Mouse (Mus musculus): Measurements from ENCODE around the gene Rbpms2. TPM values are rescaled to one million over a fixed set of nuclear protein-coding genes. Genes with fewer than 3 reads are reported as not detected.

The Rbpms2 gene
- polyA plus RNA-seq, 1 experiment from 2014 or later, result 12.6 TPM

GRCm38 (mm10) chr9:65700504-65700903 is 71.1 kb downstream of the Rbpms2 start:
- no peaks in the 10 kb centered on the region for H3K4me1 ChIP-seq (replicated peaks)
- H3K9me3 ChIP-seq (replicated peaks), result no peaks in the 10 kb centered on the region
- WGBS (ENCODE audit: insufficient replicate concordance), result 48% methylated on average over 6 of the region's 6 CpGs
- ATAC-seq (ENCODE audit: low read depth) (no peak), DNase-seq (no peak)
- H3K27me3 ChIP-seq, result no peaks in the 10 kb centered on the region
- H3K9ac ChIP-seq, result no peak overlapping the region
- no peak overlapping the region for H3K4me2 ChIP-seq
- H3K4me3 ChIP-seq (replicated peaks), result no peak overlapping the region
- no peak overlapping the region for H3K27ac ChIP-seq
- H3K36me3 ChIP-seq, result peaks cover 70% of the 10 kb centered on the region

- H3K36me3 ChIP-seq, result peaks cover 54% of the 10 kb centered on the region
- H3K27me3 ChIP-seq, result no peaks in the 10 kb centered on the region
- H3K4me1 ChIP-seq (replicated peaks), result no peaks in the 10 kb centered on the region
- DNase-seq (no peak), ATAC-seq (ENCODE audit: low read depth) (no peak)
- no peak overlapping the region for H3K27ac ChIP-seq
- no peak overlapping the region for H3K4me2 ChIP-seq
- no peak overlapping the region for H3K9ac ChIP-seq
- H3K4me3 ChIP-seq (replicated peaks), result no peak overlapping the region
- H3K9me3 ChIP-seq (replicated peaks), result no peaks in the 10 kb centered on the region
- WGBS (ENCODE audit: insufficient replicate concordance), result 87% methylated on average over 9 of the region's 9 CpGs
Observed at GRCm38 (mm10) chr9:65702286-65702685, 72.8 kb downstream of the Rbpms2 start.

DNA sequence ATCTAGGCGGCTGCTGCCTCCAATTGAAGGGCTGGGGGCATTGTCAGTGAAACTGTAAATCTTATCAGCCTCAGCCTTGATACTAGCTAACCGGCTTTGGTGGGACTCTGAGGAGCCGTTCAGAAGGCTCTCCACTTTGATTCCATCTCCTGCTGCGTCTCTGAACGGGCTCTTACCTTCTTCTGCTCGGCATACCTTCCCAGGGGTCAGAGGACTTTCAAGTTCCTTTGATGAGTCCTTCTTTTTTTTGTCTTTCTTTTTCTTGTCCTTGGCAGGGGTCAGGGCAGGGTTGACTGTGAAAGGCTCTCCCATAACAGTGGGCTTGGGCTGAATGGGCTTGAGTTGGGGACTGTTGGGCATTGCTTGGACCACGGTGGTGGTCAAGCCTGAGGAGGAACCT is 73.8 kb downstream of the Rbpms2 start:
- Histone ChIP-seq H3K27me3 (no peaks in the 10 kb centered on the region), H3K36me3 (peaks cover 47% of the 10 kb centered on the region), H3K4me1 (replicated peaks) (no peaks in the 10 kb centered on the region), H3K9me3 (replicated peaks) (no peaks in the 10 kb centered on the region), H3K4me2 (no peak overlapping the region), H3K9ac (no peak overlapping the region), H3K4me3 (replicated peaks) (no peak overlapping the region), H3K27ac (no peak overlapping the region)
- WGBS (ENCODE audit: insufficient replicate concordance), result 73% methylated on average over 7 of the region's 7 CpGs
- ATAC-seq (ENCODE audit: low read depth) (no peak), DNase-seq (no peak)

GRCm38 (mm10) chr9:65703926-65704595 is 74.6 kb downstream of the Rbpms2 start:
- DNase-seq, result no peak
- Histone ChIP-seq H3K27me3 (no peaks in the 10 kb centered on the region), H3K36me3 (peaks cover 47% of the 10 kb centered on the region), H3K4me1 (replicated peaks) (no peaks in the 10 kb centered on the region), H3K4me2 (no peak overlapping the region), H3K27ac (no peak overlapping the region), H3K9ac (no peak overlapping the region), H3K4me3 (replicated peaks) (no peak overlapping the region), H3K9me3 (replicated peaks) (no peaks in the 10 kb centered on the region)
- WGBS (ENCODE audit: insufficient replicate concordance), result 89% methylated on average over 24 of the region's 24 CpGs
- no peak for ATAC-seq (ENCODE audit: low read depth)

Other genes with a start within 250 kb of the Rbpms2 start
- 0.03 and 0.16 TPM in 2 replicates for gene Kbtbd13, start 238.0 kb upstream of the Rbpms2 start, polyA plus RNA-seq (2015; fragmentation: Nextera tagmentation; extraction: Ambion mirVana)
- 0.12 and 0.22 TPM in 2 replicates for gene Rasl12, start 231.1 kb upstream of the Rbpms2 start, polyA plus RNA-seq (2015; fragmentation: Nextera tagmentation; extraction: Ambion mirVana)
- not detected in 2 replicates for gene Slc51b, start 206.7 kb upstream of the Rbpms2 start, polyA plus RNA-seq (2015; fragmentation: Nextera tagmentation; extraction: Ambion mirVana)
- 8.4 and 10.6 TPM in 2 replicates for gene Mtfmt, start 193.9 kb upstream of the Rbpms2 start, polyA plus RNA-seq (2015; fragmentation: Nextera tagmentation; extraction: Ambion mirVana)
- gene Spg21, start 168.7 kb upstream of the Rbpms2 start, polyA plus RNA-seq (2015; fragmentation: Nextera tagmentation; extraction: Ambion mirVana), result 28.0 and 37.1 TPM in 2 replicates
- not detected in 2 replicates for gene Ankdd1a, start 109.5 kb upstream of the Rbpms2 start, polyA plus RNA-seq (2015; fragmentation: Nextera tagmentation; extraction: Ambion mirVana)
- gene Plekho2, start 49.6 kb upstream of the Rbpms2 start, polyA plus RNA-seq (2015; fragmentation: Nextera tagmentation; extraction: Ambion mirVana), result 24.2 and 31.6 TPM in 2 replicates
- gene Pif1, start 42.5 kb upstream of the Rbpms2 start, polyA plus RNA-seq (2015; fragmentation: Nextera tagmentation; extraction: Ambion mirVana), result 11.0 and 13.8 TPM in 2 replicates
- 49.6 and 54.3 TPM in 2 replicates for gene Oaz2, start 38.4 kb downstream of the Rbpms2 start, polyA plus RNA-seq (2015; fragmentation: Nextera tagmentation; extraction: Ambion mirVana)
- gene Zfp609, start 197.9 kb downstream of the Rbpms2 start, polyA plus RNA-seq (2015; fragmentation: Nextera tagmentation; extraction: Ambion mirVana), result 1.7 and 1.8 TPM in 2 replicates